In genomic region chr3:96727343-96727827, GRCm38 (mm10) we compare ENCODE assay signal across 8 mouse cellular contexts. TPM values are rescaled to one million over a fixed set of nuclear protein-coding genes. Genes with fewer than 3 reads are reported as not detected.
DNase-seq lines count a peak whose midpoint lies in the region; ATAC-seq and TF ChIP-seq lines count a peak whose summit lies in the region.

TSS of gene Polr3c (minus strand) at chr3:96727628.
TSS of gene Rnf115 (plus strand) at chr3:96727664.

- ATAC-seq in embryonic facial prominence, embryonic 14.5 days (ENCODE audit: low read depth), result peak; percentile 100
- peak; percentile 95 for ATAC-seq in limb, embryonic 14.5 days (ENCODE audit: low FRiP score, low read depth)
- ATAC-seq in midbrain, postnatal 0 days (ENCODE audit: low FRiP score), result peak; percentile 95

- peak within 1 kb of the TSS; percentile 91 for H3K4me3 ChIP-seq in embryonic facial prominence, embryonic 14.5 days (ENCODE audit: low read depth, low read length)
- peak within 1 kb of the TSS; percentile 74 for H3K4me3 ChIP-seq in limb, embryonic 14.5 days (replicated peaks; ENCODE audit: low read length)
- H3K4me3 ChIP-seq in midbrain, postnatal 0 days (ENCODE audit: low read depth, low read length), result peak within 1 kb of the TSS; percentile 69

- H3K9me3 ChIP-seq in embryonic facial prominence, embryonic 14.5 days (ENCODE audit: control insufficient read depth, low read length), result no peaks in the 10 kb centered on the region
- no peaks in the 10 kb centered on the region for H3K9me3 ChIP-seq in limb, embryonic 14.5 days (ENCODE audit: control insufficient read depth, low read length)
- H3K9me3 ChIP-seq in midbrain, postnatal 0 days (ENCODE audit: low read length), result no peaks in the 10 kb centered on the region

- peak; percentile 25; the same call in 1 of the 2 replicates for TF ChIP-seq POLR2A in limb, embryonic 14.5 days (IDR thresholded peaks at IDR 0.05; ENCODE audit: borderline replicate concordance, extremely low read depth, insufficient read depth, insufficient read length)

- TF ChIP-seq CTCF in midbrain, postnatal 0 days (IDR thresholded peaks at IDR 0.05), result no peak

- peak within 1 kb of the TSS; percentile 81 for H3K4me2 ChIP-seq in embryonic facial prominence, embryonic 14.5 days (ENCODE audit: low read depth, low read length)
- peak within 1 kb of the TSS; percentile 63 for H3K4me2 ChIP-seq in limb, embryonic 14.5 days (replicated peaks; ENCODE audit: low read depth, low read length, severe bottlenecking)
- peak within 1 kb of the TSS; percentile 63 for H3K4me2 ChIP-seq in midbrain, postnatal 0 days (ENCODE audit: low read depth, low read length, poor library complexity, severe bottlenecking)

- peak within 1 kb of the TSS; percentile 91 for H3K27ac ChIP-seq in embryonic facial prominence, embryonic 14.5 days (replicated peaks; ENCODE audit: low read depth, low read length)
- H3K27ac ChIP-seq in limb, embryonic 14.5 days (replicated peaks; ENCODE audit: low read depth, low read length), result peak within 1 kb of the TSS; percentile 65
- peak within 1 kb of the TSS; percentile 88 for H3K27ac ChIP-seq in midbrain, postnatal 0 days (ENCODE audit: low read depth, low read length)

- no peaks in the 10 kb centered on the region for H3K27me3 ChIP-seq in embryonic facial prominence, embryonic 14.5 days (replicated peaks; ENCODE audit: control insufficient read depth, insufficient read depth, low read length)
- no peaks in the 10 kb centered on the region for H3K27me3 ChIP-seq in limb, embryonic 14.5 days (ENCODE audit: control insufficient read depth, insufficient read depth, low read length)
- H3K27me3 ChIP-seq in midbrain, postnatal 0 days (ENCODE audit: insufficient read depth, low read length), result no peaks in the 10 kb centered on the region

- peak within 1 kb of the TSS; percentile 85 for H3K9ac ChIP-seq in embryonic facial prominence, embryonic 14.5 days (ENCODE audit: low read depth, low read length)
- H3K9ac ChIP-seq in limb, embryonic 14.5 days (ENCODE audit: low read depth, low read length, severe bottlenecking), result peak within 1 kb of the TSS; percentile 77
- H3K9ac ChIP-seq in midbrain, postnatal 0 days (replicated peaks; ENCODE audit: low read length, poor library complexity, severe bottlenecking), result peak within 1 kb of the TSS; percentile 79

- peaks cover 3% of the 10 kb centered on the region for H3K36me3 ChIP-seq in embryonic facial prominence, embryonic 14.5 days (ENCODE audit: control insufficient read depth, insufficient read depth, low read length)
- peaks cover 20% of the 10 kb centered on the region for H3K36me3 ChIP-seq in limb, embryonic 14.5 days (ENCODE audit: control insufficient read depth, insufficient read depth, low read length)
- H3K36me3 ChIP-seq in midbrain, postnatal 0 days (ENCODE audit: insufficient read depth, low read length), result peaks cover 12% of the 10 kb centered on the region

- peaks cover 22% of the 10 kb centered on the region for H3K4me1 ChIP-seq in embryonic facial prominence, embryonic 14.5 days (ENCODE audit: control insufficient read depth, insufficient read depth, low read length)
- H3K4me1 ChIP-seq in limb, embryonic 14.5 days (ENCODE audit: control insufficient read depth, insufficient read depth, low read length), result peaks cover 11% of the 10 kb centered on the region
- peaks cover 5% of the 10 kb centered on the region; the same call in 1 of the 2 replicates for H3K4me1 ChIP-seq in midbrain, postnatal 0 days (ENCODE audit: insufficient read depth, low read length)

- WGBS in embryonic facial prominence, embryonic 14.5 days, result 0% methylated on average over 12 of the region's 52 CpGs
- WGBS in limb, embryonic 14.5 days, result 0% methylated on average over 45 of the region's 52 CpGs
- WGBS in midbrain, postnatal 0 days, result under 1% methylated on average over 49 of the region's 52 CpGs

- DNase-seq in 3T3-L1 (ENCODE audit: low read depth, low spot score), result peak; percentile 96
- DNase-seq in adrenal gland, postnatal 4 days (ENCODE audit: low spot score in 2 of 2), result peak; percentile 84 to 94
- DNase-seq in embryonic facial prominence, embryonic 14.5 days (ENCODE audit: low spot score), result peak; percentile 96
- DNase-seq in heart, adult 8-10 months (ENCODE audit: low spot score), result peak; percentile 97
- DNase-seq in kidney, adult 9 months, result peak; percentile 98
- DNase-seq in limb, embryonic 14.5 days (ENCODE audit: low spot score), result peak; percentile 93
- DNase-seq in midbrain, postnatal 0 days (ENCODE audit: low spot score), result peak; percentile 95
- DNase-seq in spleen, postnatal 14 days (ENCODE audit: low spot score in 2 of 2), result peak; percentile 93 to 95

RNA-seq across cellular contexts. Expression of gene Polr3c, which starts in this region (rescaled TPM):
- total RNA-seq in adrenal gland, postnatal 4 days (2021), result 10 to 100 TPM; 39.5 to 43.4 TPM
- 21.0 and 25.0 TPM in 2 replicates for polyA plus RNA-seq in embryonic facial prominence, embryonic 14.5 days (2014; fragmentation: Nextera tagmentation; extraction: Ambion mirVana)
- total RNA-seq in heart, adult 8-10 months (2022), result 10 to 100 TPM; 22.8 to 25.7 (median 24.0) TPM
- 40.5 and 41.0 TPM in 2 replicates for polyA plus RNA-seq in limb, embryonic 14.5 days (2012; rRNA removed)
- 23.3 and 26.3 TPM in 2 replicates for polyA plus RNA-seq in limb, embryonic 14.5 days (2014; fragmentation: Nextera tagmentation; extraction: Ambion mirVana)
- 12.6 and 14.7 TPM in 2 replicates for total RNA-seq in midbrain, postnatal 0 days (2014; rRNA removed)
- polyA plus RNA-seq in midbrain, postnatal 0 days (2015; fragmentation: Nextera tagmentation; extraction: Ambion mirVana), result 26.4 and 30.7 TPM in 2 replicates

RNA-seq across cellular contexts. Expression of gene Rnf115, which starts in this region (rescaled TPM):
- total RNA-seq in adrenal gland, postnatal 4 days (2021), result 10 to 100 TPM; 37.0 to 39.7 TPM
- polyA plus RNA-seq in embryonic facial prominence, embryonic 14.5 days (2014; fragmentation: Nextera tagmentation; extraction: Ambion mirVana), result 45.6 and 48.5 TPM in 2 replicates
- 10 to 100 TPM; 21.5 to 32.5 (median 27.8) TPM for total RNA-seq in heart, adult 8-10 months (2022)
- polyA plus RNA-seq in limb, embryonic 14.5 days (2012; rRNA removed), result 24.4 and 27.1 TPM in 2 replicates
- 46.1 and 46.4 TPM in 2 replicates for polyA plus RNA-seq in limb, embryonic 14.5 days (2014; fragmentation: Nextera tagmentation; extraction: Ambion mirVana)
- total RNA-seq in midbrain, postnatal 0 days (2014; rRNA removed), result 59.6 and 63.4 TPM in 2 replicates
- polyA plus RNA-seq in midbrain, postnatal 0 days (2015; fragmentation: Nextera tagmentation; extraction: Ambion mirVana), result 71.8 and 76.5 TPM in 2 replicates

Comparison
In these comparisons a context has a peak if more than half of its experiments do, and no peak if none do; other contexts are left out.
1. Peak in every context shown above with its lines: DNase-seq, ATAC-seq, H3K4me3 ChIP-seq and H3K27ac ChIP-seq.